Mouse (Mus musculus): ENCODE data around the gene Bsg. TPM values are rescaled to one million over a fixed set of nuclear protein-coding genes. Genes with fewer than 3 reads are reported as not detected.

Gene Bsg
- polyA plus RNA-seq (2014; fragmentation: Illumina TruSeq; extraction: RNeasy Lipid Tissue Mini Kit (QIAGEN cat#74804); ENCODE audit: low read depth, low replicate concordance) = 261 TPM

GRCm38 (mm10) chr10:79704065-79704969, at the start of gene Bsg:
Bsg (plus strand) TSS chr10:79704491.

GRCm38 (mm10) chr10:79664131-79664665, 40.1 kb upstream of the Bsg start, which contains the start of gene Madcam1:
Madcam1 (plus strand) TSS chr10:79664559.

GRCm38 (mm10) chr10:79668771-79669575, 35.3 kb upstream of the Bsg start, which contains the start of gene Tpgs1:
Tpgs1 (plus strand) TSS chr10:79669369.

GRCm38 (mm10) chr10:79681591-79682245, 22.6 kb upstream of the Bsg start, which contains the start of gene Cdc34:
Cdc34 (plus strand) TSS chr10:79682195.

GRCm38 (mm10) chr10:79688720-79689119, 15.6 kb upstream of the Bsg start, which contains the start of gene Gzmm:
Gzmm (plus strand) TSS chr10:79689020.

GRCm38 (mm10) chr10:79716254-79716987, 12.1 kb downstream of the Bsg start, which contains the start of gene Hcn2:
Hcn2 (plus strand) TSS chr10:79716634.

GRCm38 (mm10) chr10:79745898-79746773, 41.8 kb downstream of the Bsg start, which contains the start of gene Polrmt:
Polrmt (minus strand) TSS chr10:79746581.

GRCm38 (mm10) chr10:79754856-79755516, 50.7 kb downstream of the Bsg start, which contains the start of gene Fgf22:
Fgf22 (plus strand) TSS chr10:79755076.

Other genes with a start within 250 kb of the Bsg start
- not detected for gene Vmn2r83, start 235.8 kb upstream of the Bsg start, polyA plus RNA-seq (2014; fragmentation: Illumina TruSeq; extraction: RNeasy Lipid Tissue Mini Kit (QIAGEN cat#74804); ENCODE audit: low read depth, low replicate concordance)
- 1.9 TPM for gene Plpp2, start 170.7 kb upstream of the Bsg start, polyA plus RNA-seq (2014; fragmentation: Illumina TruSeq; extraction: RNeasy Lipid Tissue Mini Kit (QIAGEN cat#74804); ENCODE audit: low read depth, low replicate concordance)
- gene Mier2, start 149.3 kb upstream of the Bsg start, polyA plus RNA-seq (2014; fragmentation: Illumina TruSeq; extraction: RNeasy Lipid Tissue Mini Kit (QIAGEN cat#74804); ENCODE audit: low read depth, low replicate concordance) = 0.24 TPM
- gene Theg, start 117.2 kb upstream of the Bsg start, polyA plus RNA-seq (2014; fragmentation: Illumina TruSeq; extraction: RNeasy Lipid Tissue Mini Kit (QIAGEN cat#74804); ENCODE audit: low read depth, low replicate concordance) = not detected
- not detected for gene C2cd4c, start 90.5 kb upstream of the Bsg start, polyA plus RNA-seq (2014; fragmentation: Illumina TruSeq; extraction: RNeasy Lipid Tissue Mini Kit (QIAGEN cat#74804); ENCODE audit: low read depth, low replicate concordance)
- gene Shc2, start 66.6 kb upstream of the Bsg start, polyA plus RNA-seq (2014; fragmentation: Illumina TruSeq; extraction: RNeasy Lipid Tissue Mini Kit (QIAGEN cat#74804); ENCODE audit: low read depth, low replicate concordance) = not detected
- not detected for gene Odf3l2, start 58.8 kb upstream of the Bsg start, polyA plus RNA-seq (2014; fragmentation: Illumina TruSeq; extraction: RNeasy Lipid Tissue Mini Kit (QIAGEN cat#74804); ENCODE audit: low read depth, low replicate concordance)
- not detected for gene Madcam1, start 39.9 kb upstream of the Bsg start, polyA plus RNA-seq (2014; fragmentation: Illumina TruSeq; extraction: RNeasy Lipid Tissue Mini Kit (QIAGEN cat#74804); ENCODE audit: low read depth, low replicate concordance)
- gene Tpgs1, start 35.1 kb upstream of the Bsg start, polyA plus RNA-seq (2014; fragmentation: Illumina TruSeq; extraction: RNeasy Lipid Tissue Mini Kit (QIAGEN cat#74804); ENCODE audit: low read depth, low replicate concordance) = not detected
- gene Cdc34, start 22.3 kb upstream of the Bsg start, polyA plus RNA-seq (2014; fragmentation: Illumina TruSeq; extraction: RNeasy Lipid Tissue Mini Kit (QIAGEN cat#74804); ENCODE audit: low read depth, low replicate concordance) = 7.5 TPM
- not detected for gene Gzmm, start 15.5 kb upstream of the Bsg start, polyA plus RNA-seq (2014; fragmentation: Illumina TruSeq; extraction: RNeasy Lipid Tissue Mini Kit (QIAGEN cat#74804); ENCODE audit: low read depth, low replicate concordance)
- not detected for gene Hcn2, start 12.1 kb downstream of the Bsg start, polyA plus RNA-seq (2014; fragmentation: Illumina TruSeq; extraction: RNeasy Lipid Tissue Mini Kit (QIAGEN cat#74804); ENCODE audit: low read depth, low replicate concordance)
- 4.2 TPM for gene Polrmt, start 42.1 kb downstream of the Bsg start, polyA plus RNA-seq (2014; fragmentation: Illumina TruSeq; extraction: RNeasy Lipid Tissue Mini Kit (QIAGEN cat#74804); ENCODE audit: low read depth, low replicate concordance)
- gene Fgf22, start 50.6 kb downstream of the Bsg start, polyA plus RNA-seq (2014; fragmentation: Illumina TruSeq; extraction: RNeasy Lipid Tissue Mini Kit (QIAGEN cat#74804); ENCODE audit: low read depth, low replicate concordance) = not detected
- 0.93 TPM for gene Rnf126, start 62.5 kb downstream of the Bsg start, polyA plus RNA-seq (2014; fragmentation: Illumina TruSeq; extraction: RNeasy Lipid Tissue Mini Kit (QIAGEN cat#74804); ENCODE audit: low read depth, low replicate concordance)
- gene Fstl3, start 72.8 kb downstream of the Bsg start, polyA plus RNA-seq (2014; fragmentation: Illumina TruSeq; extraction: RNeasy Lipid Tissue Mini Kit (QIAGEN cat#74804); ENCODE audit: low read depth, low replicate concordance) = not detected
- gene Prss57, start 86.5 kb downstream of the Bsg start, polyA plus RNA-seq (2014; fragmentation: Illumina TruSeq; extraction: RNeasy Lipid Tissue Mini Kit (QIAGEN cat#74804); ENCODE audit: low read depth, low replicate concordance) = not detected
- gene Palm, start 89.1 kb downstream of the Bsg start, polyA plus RNA-seq (2014; fragmentation: Illumina TruSeq; extraction: RNeasy Lipid Tissue Mini Kit (QIAGEN cat#74804); ENCODE audit: low read depth, low replicate concordance) = not detected
- not detected for gene Misp, start 116.5 kb downstream of the Bsg start, polyA plus RNA-seq (2014; fragmentation: Illumina TruSeq; extraction: RNeasy Lipid Tissue Mini Kit (QIAGEN cat#74804); ENCODE audit: low read depth, low replicate concordance)
- gene Ptbp1, start 149.9 kb downstream of the Bsg start, polyA plus RNA-seq (2014; fragmentation: Illumina TruSeq; extraction: RNeasy Lipid Tissue Mini Kit (QIAGEN cat#74804); ENCODE audit: low read depth, low replicate concordance) = 29.0 TPM
- gene Prtn3, start 170.0 kb downstream of the Bsg start, polyA plus RNA-seq (2014; fragmentation: Illumina TruSeq; extraction: RNeasy Lipid Tissue Mini Kit (QIAGEN cat#74804); ENCODE audit: low read depth, low replicate concordance) = not detected
- not detected for gene Plppr3, start 170.1 kb downstream of the Bsg start, polyA plus RNA-seq (2014; fragmentation: Illumina TruSeq; extraction: RNeasy Lipid Tissue Mini Kit (QIAGEN cat#74804); ENCODE audit: low read depth, low replicate concordance)
- gene Elane, start 181.8 kb downstream of the Bsg start, polyA plus RNA-seq (2014; fragmentation: Illumina TruSeq; extraction: RNeasy Lipid Tissue Mini Kit (QIAGEN cat#74804); ENCODE audit: low read depth, low replicate concordance) = not detected
- gene Cfd, start 186.4 kb downstream of the Bsg start, polyA plus RNA-seq (2014; fragmentation: Illumina TruSeq; extraction: RNeasy Lipid Tissue Mini Kit (QIAGEN cat#74804); ENCODE audit: low read depth, low replicate concordance) = not detected
- gene Med16, start 204.4 kb downstream of the Bsg start, polyA plus RNA-seq (2014; fragmentation: Illumina TruSeq; extraction: RNeasy Lipid Tissue Mini Kit (QIAGEN cat#74804); ENCODE audit: low read depth, low replicate concordance) = not detected
- gene Gm26602, start 206.4 kb downstream of the Bsg start, polyA plus RNA-seq (2014; fragmentation: Illumina TruSeq; extraction: RNeasy Lipid Tissue Mini Kit (QIAGEN cat#74804); ENCODE audit: low read depth, low replicate concordance) = not detected
- not detected for gene Kiss1r, start 212.5 kb downstream of the Bsg start, polyA plus RNA-seq (2014; fragmentation: Illumina TruSeq; extraction: RNeasy Lipid Tissue Mini Kit (QIAGEN cat#74804); ENCODE audit: low read depth, low replicate concordance)
- gene R3hdm4, start 216.7 kb downstream of the Bsg start, polyA plus RNA-seq (2014; fragmentation: Illumina TruSeq; extraction: RNeasy Lipid Tissue Mini Kit (QIAGEN cat#74804); ENCODE audit: low read depth, low replicate concordance) = 5.4 TPM
- 0.19 TPM for gene Arid3a, start 222.6 kb downstream of the Bsg start, polyA plus RNA-seq (2014; fragmentation: Illumina TruSeq; extraction: RNeasy Lipid Tissue Mini Kit (QIAGEN cat#74804); ENCODE audit: low read depth, low replicate concordance)

Data from liver, adult 10 weeks (tissue).